Mouse (Mus musculus): Measurements from ENCODE around the gene Zbp1. TPM values are rescaled to one million over a fixed set of nuclear protein-coding genes. Genes with fewer than 3 reads are reported as not detected.
A peak's percentile ranks its signal among the peaks of the same experiment; 100 is the strongest.

Gene Zbp1
- polyA plus RNA-seq, 1 experiment, result 2.8 TPM

DNA sequence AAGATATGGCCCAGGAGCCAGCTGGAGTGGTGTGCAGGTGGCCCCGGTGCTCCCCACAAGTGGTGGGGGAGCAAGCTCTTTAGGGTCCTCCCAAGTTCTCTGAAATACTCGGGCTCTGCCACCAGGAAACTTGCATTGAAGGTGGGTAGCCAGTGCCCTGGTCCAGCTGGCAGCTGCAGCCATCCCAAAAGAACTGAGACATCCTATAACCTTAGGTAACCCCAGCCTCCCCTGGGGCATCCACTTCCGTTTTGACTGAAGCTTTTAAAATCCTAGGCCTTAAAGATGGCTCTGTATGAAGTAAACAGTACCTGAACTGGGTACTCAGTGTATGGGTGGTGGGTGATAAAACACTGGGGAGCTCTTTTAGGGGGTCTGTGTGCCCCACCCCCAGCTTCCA lies 4.8 kb upstream of the Zbp1 start:
- no peaks in the 10 kb centered on the region for H3K36me3 ChIP-seq (replicated peaks; ENCODE audit: low read length)
- no peaks in the 10 kb centered on the region for H3K9me3 ChIP-seq
- peaks cover 21% of the 10 kb centered on the region for H3K4me1 ChIP-seq
- no peak overlapping the region for H3K4me3 ChIP-seq (replicated peaks)
- no peak for TF ChIP-seq FLI1 (IDR thresholded peaks at IDR 0.05; ENCODE audit: low read length)
- TF ChIP-seq GATA1 (IDR thresholded peaks at IDR 0.05; ENCODE audit: borderline replicate concordance, low read length), result no peak
- peaks cover 32% of the 10 kb centered on the region for H3K27me3 ChIP-seq (replicated peaks)

DNA sequence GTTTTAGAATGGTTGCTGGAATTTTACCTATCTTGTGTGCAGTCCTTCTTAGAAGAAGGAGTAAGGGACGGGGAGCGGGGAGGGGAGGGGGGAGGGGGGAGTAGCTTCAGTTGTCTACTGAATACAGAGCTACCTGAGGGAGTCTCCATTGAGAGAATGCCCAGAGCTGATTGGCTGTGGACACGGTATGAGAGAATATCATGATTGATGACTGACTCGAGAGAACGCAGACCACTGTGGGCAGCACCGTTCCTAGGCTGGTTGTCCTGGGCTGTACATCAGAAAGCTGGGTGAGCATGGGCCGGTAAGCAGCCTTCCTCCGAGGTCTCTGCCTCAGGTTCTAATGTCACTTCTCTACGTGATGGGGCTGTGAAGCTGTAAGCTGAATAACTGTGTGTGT lies 2.0 kb upstream of the Zbp1 start:
- Histone ChIP-seq H3K9me3 (no peaks in the 10 kb centered on the region), H3K36me3 (replicated peaks; ENCODE audit: low read length) (no peaks in the 10 kb centered on the region), H3K4me1 (peaks cover 23% of the 10 kb centered on the region), H3K4me3 (replicated peaks) (no peak overlapping the region), H3K27me3 (replicated peaks) (peaks cover 55% of the 10 kb centered on the region)
- no peak for TF ChIP-seq FLI1 (IDR thresholded peaks at IDR 0.05; ENCODE audit: low read length)
- TF ChIP-seq GATA1 (IDR thresholded peaks at IDR 0.05; ENCODE audit: borderline replicate concordance, low read length), result no peak

DNA sequence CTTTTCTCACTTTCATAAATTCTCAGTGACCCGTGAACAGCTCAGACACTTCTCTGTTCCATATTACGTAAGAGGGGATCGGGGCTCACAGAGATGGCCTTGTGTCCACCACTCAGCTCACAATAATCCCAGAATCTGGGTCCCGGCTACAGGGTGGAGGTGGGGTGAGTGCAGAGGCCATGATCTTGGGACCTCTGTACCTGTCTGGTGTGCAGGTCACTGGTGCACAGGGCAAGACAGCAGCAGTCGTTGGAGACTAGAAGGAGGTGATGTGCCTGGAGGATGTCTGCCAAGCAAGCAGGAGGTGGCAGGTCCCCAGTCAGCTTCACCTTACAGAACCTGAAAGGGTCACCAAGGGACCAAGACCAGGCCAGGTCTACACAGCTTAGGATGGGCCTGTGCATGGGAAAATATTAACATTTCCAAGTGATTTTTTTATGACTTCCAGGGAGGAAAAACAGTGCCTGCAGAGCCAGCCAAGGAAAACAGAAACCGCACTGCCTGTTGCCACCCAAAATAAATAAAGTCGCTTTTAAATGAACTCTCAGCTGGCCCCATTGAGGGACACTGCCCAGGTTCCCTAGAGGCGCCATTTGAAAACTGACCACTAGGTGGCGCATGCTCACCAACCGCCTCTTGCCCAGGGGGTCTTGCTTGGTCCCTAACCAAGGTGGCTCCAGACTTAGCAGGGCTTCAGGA lies 682 bp upstream of the Zbp1 start:
- H3K9me3 ChIP-seq, result no peaks in the 10 kb centered on the region
- TF ChIP-seq GATA1 (IDR thresholded peaks at IDR 0.05; ENCODE audit: borderline replicate concordance, low read length), result no peak
- TF ChIP-seq FLI1 (IDR thresholded peaks at IDR 0.05; ENCODE audit: low read length), result no peak
- H3K36me3 ChIP-seq (replicated peaks; ENCODE audit: low read length), result no peaks in the 10 kb centered on the region
- peak overlapping the region; percentile 80 for H3K4me3 ChIP-seq (replicated peaks)
- peaks cover 20% of the 10 kb centered on the region for H3K4me1 ChIP-seq
- H3K27me3 ChIP-seq (replicated peaks), result peaks cover 53% of the 10 kb centered on the region

DNA sequence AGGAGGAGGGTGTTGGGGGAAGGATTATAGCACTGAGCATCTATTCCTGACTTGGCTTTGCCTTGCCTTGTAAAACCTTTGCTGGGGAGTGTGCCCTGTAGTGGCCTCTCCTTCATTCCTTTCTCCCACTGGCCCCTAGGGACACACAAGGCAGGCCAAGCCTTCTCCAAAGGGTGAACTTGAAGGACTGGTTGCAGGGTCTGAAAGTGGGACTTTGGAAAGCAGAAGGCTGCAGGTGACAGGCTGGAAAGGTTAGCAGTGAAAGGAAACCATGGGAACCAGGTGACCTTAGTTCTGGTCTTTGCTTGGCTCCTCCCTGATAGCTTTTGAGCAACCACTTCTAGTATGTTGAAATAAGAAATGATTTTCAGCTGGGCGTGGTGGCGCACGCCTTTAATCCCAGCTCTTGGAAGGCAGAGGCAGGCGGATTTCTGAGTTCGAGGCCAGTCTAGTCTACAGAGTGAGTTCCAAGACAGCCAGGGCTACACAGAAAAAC lies 912 bp downstream of the Zbp1 start:
- Histone ChIP-seq H3K4me3 (replicated peaks) (no peak overlapping the region), H3K27me3 (replicated peaks) (peaks cover 49% of the 10 kb centered on the region), H3K4me1 (peaks cover 15% of the 10 kb centered on the region), H3K9me3 (no peaks in the 10 kb centered on the region), H3K36me3 (replicated peaks; ENCODE audit: low read length) (no peaks in the 10 kb centered on the region)
- no peak for TF ChIP-seq FLI1 (IDR thresholded peaks at IDR 0.05; ENCODE audit: low read length)
- no peak for TF ChIP-seq GATA1 (IDR thresholded peaks at IDR 0.05; ENCODE audit: borderline replicate concordance, low read length)

DNA sequence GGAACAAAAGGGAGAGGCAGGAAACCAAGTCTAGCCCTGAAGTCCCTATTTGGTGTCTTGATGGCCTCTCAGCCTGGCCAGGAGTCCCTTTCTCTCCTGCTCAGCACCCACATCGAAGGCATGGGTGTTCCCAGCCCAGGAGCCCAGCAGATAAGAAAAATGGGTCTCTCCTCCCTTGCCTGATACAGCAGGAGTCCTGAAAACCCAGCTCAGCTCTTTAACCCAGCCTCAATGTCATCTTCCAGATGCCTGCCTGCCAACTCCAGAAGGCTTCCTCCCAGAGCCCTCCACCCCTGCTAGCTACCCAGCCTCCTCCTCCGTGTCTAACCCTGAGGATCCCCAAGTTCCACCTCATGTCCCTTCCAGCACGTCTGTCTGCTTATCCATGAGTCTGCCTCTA lies 1.5 kb downstream of the Zbp1 start:
- Histone ChIP-seq H3K36me3 (replicated peaks; ENCODE audit: low read length) (no peaks in the 10 kb centered on the region), H3K4me3 (replicated peaks) (no peak overlapping the region), H3K9me3 (no peaks in the 10 kb centered on the region), H3K4me1 (peaks cover 14% of the 10 kb centered on the region), H3K27me3 (replicated peaks) (peaks cover 54% of the 10 kb centered on the region)
- TF ChIP-seq GATA1 (IDR thresholded peaks at IDR 0.05; ENCODE audit: borderline replicate concordance, low read length) (no peak), FLI1 (IDR thresholded peaks at IDR 0.05; ENCODE audit: low read length) (no peak)

DNA sequence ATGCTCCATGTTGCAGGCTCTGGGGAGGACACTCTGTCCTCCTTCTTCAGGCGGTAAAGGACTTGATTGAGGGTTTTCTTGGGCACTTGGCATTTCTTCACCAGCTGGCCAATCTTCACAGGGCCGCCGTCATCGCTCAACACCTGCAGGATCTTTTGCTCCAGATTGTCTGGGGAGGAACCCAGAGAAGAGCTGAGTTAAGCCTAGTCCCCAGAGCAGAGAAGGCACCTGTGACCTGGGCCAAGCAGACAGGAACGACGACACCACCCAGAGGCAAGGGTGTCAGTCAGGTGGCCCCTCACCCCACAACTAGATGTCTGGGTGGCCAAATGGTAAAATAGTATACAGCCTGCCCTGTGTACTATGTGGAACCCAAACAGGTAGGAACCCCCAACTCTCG lies 1.9 kb downstream of the Zbp1 start:
- TF ChIP-seq FLI1 (IDR thresholded peaks at IDR 0.05; ENCODE audit: low read length) (no peak), GATA1 (IDR thresholded peaks at IDR 0.05; ENCODE audit: borderline replicate concordance, low read length) (no peak)
- Histone ChIP-seq H3K27me3 (replicated peaks) (peaks cover 57% of the 10 kb centered on the region), H3K4me3 (replicated peaks) (no peak overlapping the region), H3K36me3 (replicated peaks; ENCODE audit: low read length) (no peaks in the 10 kb centered on the region), H3K9me3 (no peaks in the 10 kb centered on the region), H3K4me1 (peaks cover 11% of the 10 kb centered on the region)

DNA sequence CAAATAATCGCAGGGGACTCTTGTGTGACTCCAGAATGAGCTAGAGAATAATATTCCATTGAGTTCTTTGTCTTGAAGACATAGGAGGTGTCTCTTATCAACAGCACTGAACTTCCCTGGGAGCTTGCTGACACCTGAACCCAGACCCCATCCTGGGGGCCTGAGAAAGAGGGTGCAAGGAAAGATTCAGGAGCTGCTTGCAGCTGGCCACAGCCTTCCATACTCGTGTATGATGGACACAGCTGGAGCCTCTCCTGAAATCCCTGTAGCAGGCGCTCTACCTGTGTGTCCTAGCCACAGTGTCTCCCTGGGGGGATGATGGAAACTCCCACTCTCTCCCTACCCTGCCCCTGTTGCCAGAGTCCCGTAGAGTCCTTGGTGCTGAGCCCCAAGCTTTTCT lies 6.5 kb downstream of the Zbp1 start:
- peaks cover 44% of the 10 kb centered on the region for H3K27me3 ChIP-seq (replicated peaks)
- H3K4me3 ChIP-seq (replicated peaks), result no peak overlapping the region
- no peaks in the 10 kb centered on the region for H3K36me3 ChIP-seq (replicated peaks; ENCODE audit: low read length)
- no peak for TF ChIP-seq FLI1 (IDR thresholded peaks at IDR 0.05; ENCODE audit: low read length)
- TF ChIP-seq GATA1 (IDR thresholded peaks at IDR 0.05; ENCODE audit: borderline replicate concordance, low read length), result no peak
- H3K4me1 ChIP-seq, result no peaks in the 10 kb centered on the region
- H3K9me3 ChIP-seq, result no peaks in the 10 kb centered on the region

DNA sequence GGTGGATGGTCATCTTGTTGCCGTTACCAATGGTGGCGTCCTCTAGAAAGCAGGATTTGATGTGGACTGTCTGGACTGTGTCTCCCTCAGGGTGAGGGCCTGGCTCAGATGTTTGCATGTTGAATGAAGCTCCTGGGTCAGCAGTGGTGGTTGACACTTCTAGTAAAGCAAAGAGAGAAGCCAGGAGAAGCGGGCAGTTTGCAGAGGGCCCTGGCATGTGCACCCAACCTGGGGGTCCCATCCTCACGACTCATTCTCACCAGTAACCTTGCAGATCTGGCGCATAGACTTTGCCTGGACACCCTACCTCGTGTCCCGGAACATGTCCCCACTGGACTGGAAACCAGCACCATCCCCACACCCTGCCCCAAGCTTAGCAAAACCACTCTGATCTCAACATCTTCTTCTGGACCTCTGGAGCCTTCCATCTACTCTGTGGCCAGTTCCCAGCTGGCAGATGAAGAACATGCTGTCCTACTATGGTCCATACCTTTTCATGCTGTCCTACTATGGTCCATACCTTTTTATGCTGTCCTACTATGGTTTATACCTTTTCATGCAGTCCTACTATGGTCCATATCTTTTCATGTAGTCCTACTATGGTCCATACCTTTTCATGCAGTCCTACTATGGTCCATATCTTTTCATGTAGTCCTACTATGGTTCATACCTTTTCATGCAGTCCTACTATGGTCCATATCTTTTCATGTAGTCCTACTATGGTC lies 9.5 kb downstream of the Zbp1 start:
- Histone ChIP-seq H3K4me1 (no peaks in the 10 kb centered on the region), H3K9me3 (peaks cover 11% of the 10 kb centered on the region), H3K4me3 (replicated peaks) (no peak overlapping the region), H3K36me3 (replicated peaks; ENCODE audit: low read length) (no peaks in the 10 kb centered on the region), H3K27me3 (replicated peaks) (peaks cover 29% of the 10 kb centered on the region)
- TF ChIP-seq GATA1 (IDR thresholded peaks at IDR 0.05; ENCODE audit: borderline replicate concordance, low read length), result no peak
- TF ChIP-seq FLI1 (IDR thresholded peaks at IDR 0.05; ENCODE audit: low read length), result no peak

DNA sequence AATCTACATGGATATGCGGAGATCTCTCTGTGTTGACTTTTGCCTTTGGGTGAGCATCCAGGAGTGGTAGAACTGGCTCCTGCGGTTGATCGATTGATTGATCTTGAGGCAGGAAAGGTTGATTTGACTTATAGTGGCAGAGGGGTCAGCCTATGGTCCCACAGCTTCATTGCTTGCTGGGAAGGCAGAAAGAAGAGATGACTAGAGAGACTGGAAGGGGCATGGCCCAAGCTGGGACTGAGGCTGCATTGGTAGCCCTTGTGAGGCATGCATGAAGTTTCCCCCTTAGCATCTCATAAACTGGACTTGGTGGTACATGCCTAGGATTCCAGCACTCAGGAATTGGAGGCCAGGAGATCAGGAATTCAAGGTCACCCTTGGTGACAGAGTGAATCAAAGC lies 11.7 kb downstream of the Zbp1 start:
- Histone ChIP-seq H3K27me3 (replicated peaks) (peaks cover 33% of the 10 kb centered on the region), H3K4me1 (no peaks in the 10 kb centered on the region), H3K4me3 (replicated peaks) (no peak overlapping the region), H3K9me3 (peaks cover 11% of the 10 kb centered on the region), H3K36me3 (replicated peaks; ENCODE audit: low read length) (no peaks in the 10 kb centered on the region)
- TF ChIP-seq GATA1 (IDR thresholded peaks at IDR 0.05; ENCODE audit: borderline replicate concordance, low read length) (no peak), FLI1 (IDR thresholded peaks at IDR 0.05; ENCODE audit: low read length) (no peak)

DNA sequence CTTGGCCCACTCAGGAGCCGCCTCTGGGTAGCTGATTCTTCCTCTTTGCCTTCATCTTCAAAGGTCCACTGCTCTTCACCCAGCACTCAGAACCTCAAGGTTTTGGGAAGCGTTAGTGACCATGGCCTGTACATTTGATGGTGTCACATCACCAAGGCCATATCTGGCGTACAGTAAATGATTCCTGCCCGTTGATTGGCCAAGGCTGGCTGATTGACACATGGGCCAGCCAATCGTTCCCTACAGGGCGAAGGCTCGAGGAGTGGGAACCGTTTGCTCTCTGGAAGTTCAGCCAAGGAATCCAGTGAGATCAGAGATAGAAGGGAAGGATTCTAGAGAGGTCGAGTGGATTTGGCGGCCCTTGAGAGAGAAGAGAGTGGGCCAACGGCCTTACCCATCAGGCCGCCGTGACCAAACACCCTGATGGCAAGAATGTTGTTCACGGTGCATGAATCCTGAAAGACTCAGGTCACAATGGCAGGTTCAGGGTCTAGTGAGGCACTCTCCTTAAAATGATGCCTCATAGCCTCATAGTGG lies 13.1 kb downstream of the Zbp1 start:
- Histone ChIP-seq H3K4me3 (replicated peaks) (no peak overlapping the region), H3K4me1 (no peaks in the 10 kb centered on the region), H3K27me3 (replicated peaks) (peaks cover 32% of the 10 kb centered on the region), H3K9me3 (peaks cover 11% of the 10 kb centered on the region), H3K36me3 (replicated peaks; ENCODE audit: low read length) (no peaks in the 10 kb centered on the region)
- TF ChIP-seq FLI1 (IDR thresholded peaks at IDR 0.05; ENCODE audit: low read length), result no peak
- TF ChIP-seq GATA1 (IDR thresholded peaks at IDR 0.05; ENCODE audit: borderline replicate concordance, low read length), result no peak
